Mouse (Mus musculus): ENCODE measurements around the gene Ppard. TPM values are rescaled to one million over a fixed set of nuclear protein-coding genes. Genes with fewer than 3 reads are reported as not detected.

Gene Ppard
- polyA plus RNA-seq (2015; fragmentation: Nextera tagmentation; extraction: Ambion mirVana) = 1.0 and 1.7 TPM in 2 replicates

GRCm38 (mm10) chr17:28232475-28233060 is at the start of gene Ppard:
Ppard (plus strand) TSS chr17:28232700.

DNA sequence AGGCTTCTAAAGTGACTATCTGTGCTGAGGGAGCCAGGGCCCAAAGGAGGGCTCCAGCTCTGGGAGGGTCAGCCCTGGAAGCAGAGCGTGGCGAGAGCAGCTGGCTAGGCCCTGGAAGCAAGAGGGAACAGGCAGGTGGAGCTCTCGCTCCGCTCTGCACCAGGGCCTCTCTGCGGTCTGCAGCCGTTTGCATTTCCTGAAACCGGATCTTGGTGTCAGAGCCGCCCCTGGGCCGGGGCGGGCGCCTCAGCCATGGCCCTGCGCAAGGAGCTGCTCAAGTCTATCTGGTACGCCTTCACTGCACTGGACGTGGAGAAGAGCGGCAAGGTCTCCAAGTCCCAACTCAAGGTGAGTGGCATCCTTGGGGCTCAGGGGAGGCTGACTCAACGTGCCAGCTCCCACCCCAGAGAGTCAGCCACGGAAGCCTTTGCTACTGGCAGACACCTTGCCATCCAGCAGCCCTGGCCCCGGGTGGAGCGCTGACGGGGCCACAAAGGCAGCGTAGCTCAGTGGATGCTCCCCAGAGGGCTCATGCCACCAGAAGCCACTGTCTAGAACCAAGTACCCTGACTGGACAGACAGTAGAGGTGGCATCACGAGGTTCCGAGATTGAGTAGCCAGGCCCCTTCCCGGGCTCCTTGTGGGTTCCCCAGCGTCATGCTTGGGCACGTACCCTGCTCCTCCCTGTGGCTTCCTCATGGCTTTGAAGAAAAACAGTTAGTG is 24.7 kb upstream of the Ppard start, which contains the start of gene Def6:
TSS of gene Def6 (plus strand) at position 188 of the 723 bp plus-strand sequence.

GRCm38 (mm10) chr17:28313212-28313879 is 80.8 kb downstream of the Ppard start, which contains the start of gene Fance:
Fance (plus strand) TSS chr17:28313519.

DNA sequence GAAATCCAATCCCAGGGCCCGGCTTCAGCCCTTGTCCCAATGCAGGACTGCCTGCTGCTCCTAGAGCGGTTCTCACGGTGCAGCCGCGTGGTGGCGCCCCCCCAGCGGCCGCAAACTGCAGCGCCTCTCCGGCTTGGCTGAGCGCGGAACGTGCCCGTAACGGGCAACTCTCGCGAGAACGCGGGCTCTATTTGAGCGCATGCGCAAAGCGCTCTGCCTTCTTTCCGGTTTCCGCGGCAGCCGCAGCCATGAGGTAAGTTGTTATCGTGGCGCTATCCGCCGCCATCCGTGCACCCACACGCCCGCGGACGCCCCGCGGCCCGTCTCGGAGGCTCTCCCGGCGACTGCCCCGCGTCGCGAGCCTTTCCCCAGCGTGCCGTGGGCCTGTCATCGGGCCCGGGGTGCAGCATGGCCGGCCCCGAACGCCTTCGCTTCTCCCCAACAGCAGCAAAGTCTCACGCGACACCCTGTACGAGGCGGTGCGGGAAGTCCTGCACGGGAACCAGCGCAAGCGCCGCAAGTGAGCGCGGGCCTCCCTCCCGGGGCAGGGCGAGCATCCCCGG is 95.9 kb downstream of the Ppard start, which contains the start of gene Rpl10a:
TSS of gene Rpl10a (plus strand) at position 106 of the 563 bp plus-strand sequence.

GRCm38 (mm10) chr17:28350466-28351352 is 118.2 kb downstream of the Ppard start, which contains the start of gene Tead3:
Tead3 (minus strand) TSS chr17:28350817.

Other genes with a start within 250 kb of the Ppard start
- gene Tcp11, start 152.1 kb upstream of the Ppard start, polyA plus RNA-seq (2015; fragmentation: Nextera tagmentation; extraction: Ambion mirVana) = 1.3 and 1.5 TPM in 2 replicates
- 2.3 and 6.1 TPM in 2 replicates for gene Scube3, start 90.6 kb upstream of the Ppard start, polyA plus RNA-seq (2015; fragmentation: Nextera tagmentation; extraction: Ambion mirVana)
- gene Zfp523, start 55.6 kb upstream of the Ppard start, polyA plus RNA-seq (2015; fragmentation: Nextera tagmentation; extraction: Ambion mirVana) = 22.7 and 24.7 TPM in 2 replicates
- gene Def6, start 24.9 kb upstream of the Ppard start, polyA plus RNA-seq (2015; fragmentation: Nextera tagmentation; extraction: Ambion mirVana) = 4.6 and 5.5 TPM in 2 replicates
- 21.6 and 30.3 TPM in 2 replicates for gene Fance, start 80.8 kb downstream of the Ppard start, polyA plus RNA-seq (2015; fragmentation: Nextera tagmentation; extraction: Ambion mirVana)
- gene Rpl10a, start 95.8 kb downstream of the Ppard start, polyA plus RNA-seq (2015; fragmentation: Nextera tagmentation; extraction: Ambion mirVana) = 508 and 655 TPM in 2 replicates
- gene Tead3, start 118.1 kb downstream of the Ppard start, polyA plus RNA-seq (2015; fragmentation: Nextera tagmentation; extraction: Ambion mirVana) = 4.6 and 6.3 TPM in 2 replicates
- 3.3 and 4.6 TPM in 2 replicates for gene Tulp1, start 132.5 kb downstream of the Ppard start, polyA plus RNA-seq (2015; fragmentation: Nextera tagmentation; extraction: Ambion mirVana)